Mouse (Mus musculus): ENCODE measurements around the gene Ap5z1.

- no peak for TF ChIP-seq GATA1 (IDR thresholded peaks at IDR 0.05; ENCODE audit: borderline replicate concordance, low read length)
- TF ChIP-seq FLI1 (IDR thresholded peaks at IDR 0.05; ENCODE audit: low read length) = no peak
These were observed 42.8 kb upstream of the Ap5z1 start for GRCm38 (mm10) chr5:142420920-142421319.
